18 mouse cellular contexts compared by ENCODE assay signal in genomic region chr8:64496333-64497213, GRCm38 (mm10).
A peak's percentile ranks its signal among the peaks of the same experiment; 100 is the strongest.
DNase-seq lines count a peak whose midpoint lies in the region; ATAC-seq lines count a peak whose summit lies in the region.
"Had no signal": no experiment of that assay in that cellular context is flagged by ENCODE, and none has a peak within 500 bp of the region (broad histone marks: within the 10 kb centered on the region; RNA-seq: fewer than 3 reads in every experiment).

No protein-coding gene starts in this region.

- H3K27ac ChIP-seq in hindbrain, embryonic 11.5 days (ENCODE audit: low read depth, low read length), result no peak overlapping the region
- no peak overlapping the region for H3K27ac ChIP-seq in hindbrain, embryonic 16.5 days (ENCODE audit: low read depth, low read length)
- no peak overlapping the region for H3K27ac ChIP-seq in neural tube, embryonic 11.5 days (ENCODE audit: low read depth, low read length)
- H3K27ac ChIP-seq in neural tube, embryonic 15.5 days (replicated peaks), result no peak overlapping the region
- H3K27ac ChIP-seq: embryonic facial prominence, embryonic 15.5 days; heart, embryonic 15.5 days; kidney, postnatal 0 days; limb, embryonic 12.5 days; liver, embryonic 15.5 days had no signal

- peak; percentile 2 for DNase-seq in hindbrain, embryonic 11.5 days (ENCODE audit: low spot score)
- DNase-seq in neural tube, embryonic 11.5 days (ENCODE audit: low spot score), result peak; percentile 11
- DNase-seq in forelimb bud, embryonic 11.5 days (ENCODE audit: low read depth, low spot score), result peak; percentile 9
- peak; percentile 72 for DNase-seq in retina, postnatal 1 day
- DNase-seq in thymus, postnatal 10 days (ENCODE audit: low spot score in 2 of 2), result no peak
- no peak for DNase-seq in urinary bladder, adult 18-20 months (ENCODE audit: low spot score in 2 of 2)
- DNase-seq: cerebellum, adult 2 months; layer of hippocampus, adult 9-11 months; lung, postnatal 4 days had no signal

- H3K4me2 ChIP-seq in hindbrain, embryonic 11.5 days (replicated peaks; ENCODE audit: low read depth, low read length), result no peak overlapping the region
- no peak overlapping the region for H3K4me2 ChIP-seq in hindbrain, embryonic 16.5 days (ENCODE audit: low read length)
- no peak overlapping the region for H3K4me2 ChIP-seq in neural tube, embryonic 11.5 days (ENCODE audit: low read depth)
- no peak overlapping the region for H3K4me2 ChIP-seq in neural tube, embryonic 15.5 days
- H3K4me2 ChIP-seq: embryonic facial prominence, embryonic 15.5 days; heart, embryonic 15.5 days; limb, embryonic 12.5 days; liver, embryonic 15.5 days had no signal

- ATAC-seq in hindbrain, embryonic 11.5 days (ENCODE audit: low FRiP score), result peak; percentile 54; the same call in 1 of the 2 replicates
- no peak for ATAC-seq in hindbrain, embryonic 16.5 days
- peak; percentile 60 for ATAC-seq in neural tube, embryonic 11.5 days (ENCODE audit: insufficient read depth, low FRiP score, low TSS enrichment)
- ATAC-seq in neural tube, embryonic 15.5 days (ENCODE audit: low FRiP score), result no peak
- ATAC-seq: inflammation-experienced regulatory T-cells, adult 6 months had no signal

- no peaks in the 10 kb centered on the region for H3K27me3 ChIP-seq in hindbrain, embryonic 11.5 days (ENCODE audit: control insufficient read depth, insufficient read depth, low read length)
- H3K27me3 ChIP-seq in hindbrain, embryonic 16.5 days (replicated peaks; ENCODE audit: control insufficient read depth, insufficient read depth, low read length), result no peaks in the 10 kb centered on the region
- no peaks in the 10 kb centered on the region for H3K27me3 ChIP-seq in neural tube, embryonic 11.5 days (ENCODE audit: control insufficient read depth, insufficient read depth, low read length)
- no peaks in the 10 kb centered on the region for H3K27me3 ChIP-seq in neural tube, embryonic 15.5 days (replicated peaks)
- H3K27me3 ChIP-seq: embryonic facial prominence, embryonic 15.5 days; heart, embryonic 15.5 days; limb, embryonic 12.5 days; liver, embryonic 15.5 days had no signal

- H3K4me1 ChIP-seq in hindbrain, embryonic 11.5 days (replicated peaks; ENCODE audit: control insufficient read depth, insufficient read depth, low read length), result no peaks in the 10 kb centered on the region
- no peaks in the 10 kb centered on the region; the same call in 1 of the 2 replicates for H3K4me1 ChIP-seq in hindbrain, embryonic 16.5 days (ENCODE audit: control insufficient read depth, insufficient read depth, low read depth, low read length)
- H3K4me1 ChIP-seq in neural tube, embryonic 11.5 days (ENCODE audit: control insufficient read depth, insufficient read depth, low read length), result no peaks in the 10 kb centered on the region; the same call in 1 of the 2 replicates
- peaks cover 8% of the 10 kb centered on the region for H3K4me1 ChIP-seq in neural tube, embryonic 15.5 days
- H3K4me1 ChIP-seq: heart, embryonic 15.5 days; liver, embryonic 15.5 days had no signal

- H3K4me3 ChIP-seq in hindbrain, embryonic 11.5 days (ENCODE audit: low read depth, low read length), result no peak overlapping the region
- no peak overlapping the region for H3K4me3 ChIP-seq in hindbrain, embryonic 16.5 days (ENCODE audit: low read length)
- no peak overlapping the region for H3K4me3 ChIP-seq in neural tube, embryonic 11.5 days (ENCODE audit: low read depth, low read length)
- H3K4me3 ChIP-seq in neural tube, embryonic 15.5 days (replicated peaks), result no peak overlapping the region
- H3K4me3 ChIP-seq: embryonic facial prominence, embryonic 15.5 days; heart, embryonic 15.5 days; limb, embryonic 12.5 days; liver, embryonic 15.5 days; myocyte had no signal

- 56% methylated on average over 14 of the region's 14 CpGs for WGBS in hindbrain, embryonic 11.5 days
- WGBS in hindbrain, embryonic 16.5 days, result 40% methylated on average over 14 of the region's 14 CpGs
- 47% methylated on average over 14 of the region's 14 CpGs for WGBS in neural tube, embryonic 11.5 days
- 33% methylated on average over 14 of the region's 14 CpGs for WGBS in neural tube, embryonic 15.5 days

- no peaks in the 10 kb centered on the region for H3K36me3 ChIP-seq in hindbrain, embryonic 11.5 days (ENCODE audit: control insufficient read depth, insufficient read depth, low read length)
- no peaks in the 10 kb centered on the region for H3K36me3 ChIP-seq in hindbrain, embryonic 16.5 days (ENCODE audit: control insufficient read depth, insufficient read depth, low read length)
- H3K36me3 ChIP-seq in neural tube, embryonic 11.5 days (ENCODE audit: control insufficient read depth, insufficient read depth, low read length), result no peaks in the 10 kb centered on the region
- no peaks in the 10 kb centered on the region for H3K36me3 ChIP-seq in neural tube, embryonic 15.5 days
- H3K36me3 ChIP-seq: embryonic facial prominence, embryonic 15.5 days; heart, embryonic 15.5 days; limb, embryonic 12.5 days; liver, embryonic 15.5 days had no signal

- no peak overlapping the region for H3K9ac ChIP-seq in hindbrain, embryonic 11.5 days (ENCODE audit: low read depth, low read length)
- H3K9ac ChIP-seq in hindbrain, embryonic 16.5 days (ENCODE audit: low read depth, low read length), result no peak overlapping the region
- no peak overlapping the region for H3K9ac ChIP-seq in neural tube, embryonic 11.5 days (ENCODE audit: low read length)
- no peak overlapping the region for H3K9ac ChIP-seq in neural tube, embryonic 15.5 days (replicated peaks)
- H3K9ac ChIP-seq: embryonic facial prominence, embryonic 15.5 days; heart, embryonic 15.5 days; limb, embryonic 12.5 days; liver, embryonic 15.5 days had no signal

- no peaks in the 10 kb centered on the region for H3K9me3 ChIP-seq in hindbrain, embryonic 11.5 days (ENCODE audit: control insufficient read depth, low read length)
- H3K9me3 ChIP-seq in hindbrain, embryonic 16.5 days (ENCODE audit: control insufficient read depth, low read length), result no peaks in the 10 kb centered on the region
- no peaks in the 10 kb centered on the region for H3K9me3 ChIP-seq in neural tube, embryonic 11.5 days (ENCODE audit: control insufficient read depth, low read length)
- H3K9me3 ChIP-seq in neural tube, embryonic 15.5 days (replicated peaks), result no peaks in the 10 kb centered on the region
- H3K9me3 ChIP-seq: embryonic facial prominence, embryonic 15.5 days; heart, embryonic 15.5 days; limb, embryonic 12.5 days; liver, embryonic 15.5 days had no signal

Comparison
In these comparisons a context has a peak if more than half of its experiments do, and no peak if none do; other contexts are left out.
1. ATAC-seq: peak in hindbrain, embryonic 11.5 days (single experiment) and neural tube, embryonic 11.5 days (single experiment); none in hindbrain, embryonic 16.5 days (single experiment) and neural tube, embryonic 15.5 days (single experiment).
2. DNase-seq: peak in hindbrain, embryonic 11.5 days (single experiment), neural tube, embryonic 11.5 days (single experiment), forelimb bud, embryonic 11.5 days (single experiment) and retina, postnatal 1 day (single experiment); none in thymus, postnatal 10 days (0 of 2) and urinary bladder, adult 18-20 months (0 of 2).